Mouse (Mus musculus): Measurements from ENCODE around the gene Spata7.
"Not testable (repeated sequence)": the region's sequence is repeated elsewhere in the genome, so short reads cannot be mapped to it uniquely, and the experiment has no call there.

Spata7 gene

DNA sequence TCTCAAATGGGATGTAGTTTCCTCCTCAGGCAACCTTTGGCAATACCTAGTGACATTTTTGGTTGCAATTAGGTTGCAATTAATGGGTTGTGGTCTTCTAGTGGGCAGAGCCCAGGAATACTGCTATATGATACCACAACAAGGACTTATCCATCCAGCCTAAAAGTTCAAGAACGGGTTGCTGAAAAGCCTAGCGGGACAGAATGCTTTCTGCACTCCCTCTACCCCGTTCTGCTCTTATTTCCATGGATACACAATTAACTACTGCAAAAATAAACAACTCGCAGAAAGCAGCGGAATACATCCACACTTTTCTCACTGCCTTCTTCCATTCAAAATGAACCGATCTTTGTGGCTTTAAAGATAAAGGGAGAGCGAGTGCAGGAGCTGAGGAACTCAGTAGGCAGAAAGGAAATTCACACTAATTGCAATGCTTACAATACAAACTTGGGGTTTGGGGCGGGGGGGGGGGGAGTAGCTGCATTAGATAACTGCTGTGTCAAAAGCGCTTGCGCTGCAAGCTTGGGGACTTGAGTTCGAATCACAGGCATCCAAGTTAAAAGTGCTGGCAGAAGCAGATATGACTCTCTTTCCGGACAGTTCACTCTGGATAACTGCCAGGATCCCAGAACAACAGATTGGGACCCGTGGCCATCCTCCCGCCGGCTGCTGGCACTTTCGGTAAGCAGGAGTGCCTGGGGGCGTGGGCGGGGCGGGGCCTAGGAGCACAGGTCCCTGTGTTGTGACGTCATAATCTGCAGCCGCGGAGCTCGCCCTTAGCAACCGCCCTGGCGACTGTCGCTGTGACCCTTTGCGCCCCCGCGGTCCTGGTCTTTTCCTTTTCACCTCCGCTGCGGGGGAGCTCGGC is at the start of gene Spata7:
Gene Spata7, plus strand, starts transcription at position 766 of the 868 bp plus-strand sequence.
- in situ Hi-C loops (cut with MboI; ENCODE audit: unreplicated experiment in 2 of 2): no loop called here

DNA sequence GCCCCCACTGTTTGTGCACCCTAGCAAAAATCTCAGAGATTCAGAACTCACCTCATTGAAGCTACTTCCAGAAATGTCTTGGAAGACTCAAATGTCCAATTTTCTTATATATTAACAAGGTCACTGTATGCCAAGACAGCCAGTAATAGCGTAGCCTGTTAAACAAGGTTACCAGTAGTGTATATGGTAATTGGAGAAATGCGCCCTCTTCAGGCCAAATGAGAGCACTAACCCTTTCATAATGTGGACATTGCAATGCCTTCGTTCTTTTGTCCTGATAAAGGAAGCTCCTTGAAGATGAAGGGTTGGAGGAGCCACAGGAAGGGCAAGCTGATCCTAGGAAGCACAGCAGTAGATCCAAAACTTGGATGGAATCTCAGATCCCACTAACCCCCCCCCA is 42.7 kb upstream of the Spata7 start:
- in situ Hi-C loops (cut with MboI; ENCODE audit: unreplicated experiment in 2 of 2): loop anchor here (5.0 to 25.0 kb wide), 4 partner anchors 128 to 311 kb away; no protein-coding TSS in a partner anchor

DNA sequence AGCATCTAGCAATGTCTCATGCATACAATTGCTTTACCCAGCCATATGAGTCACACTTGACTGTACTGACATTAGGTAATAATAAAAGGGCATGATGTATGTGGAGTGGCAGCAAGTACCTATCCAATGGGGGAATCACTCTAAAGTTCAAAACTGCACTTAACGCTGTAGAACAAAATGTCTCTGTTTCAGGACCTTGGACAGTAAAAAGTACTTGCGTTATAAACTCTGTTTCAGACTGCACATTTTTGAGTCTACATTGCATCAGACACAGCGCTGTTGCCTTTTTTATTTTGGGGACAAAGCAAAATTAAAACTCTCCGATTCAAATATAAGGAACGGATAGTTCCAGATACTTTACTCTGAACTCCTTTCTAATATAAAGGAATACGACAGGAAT is 39.4 kb upstream of the Spata7 start:
- in situ Hi-C loops (cut with MboI; ENCODE audit: unreplicated experiment in 2 of 2): loop anchor here (5.0 to 25.0 kb wide), 4 partner anchors 131 to 314 kb away; no protein-coding TSS in a partner anchor

DNA sequence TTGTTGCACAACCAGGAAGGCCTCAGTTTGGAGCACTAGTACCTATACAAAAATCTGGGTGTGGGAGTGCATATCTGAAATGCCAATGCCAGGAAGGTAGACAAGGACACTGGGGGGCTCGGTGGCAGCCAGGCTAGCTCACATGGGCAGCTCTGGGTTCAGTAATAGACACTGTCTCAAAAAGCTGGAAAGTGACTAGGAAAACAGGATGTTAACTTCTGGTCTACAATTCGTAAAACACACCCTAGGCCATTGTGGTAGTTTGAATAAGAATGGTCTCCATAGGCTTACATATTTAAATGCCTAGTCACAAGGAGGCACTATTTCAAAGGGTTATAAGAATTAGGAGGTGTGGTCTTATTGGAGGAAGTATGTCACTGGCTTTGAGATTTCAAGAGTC is 36.9 kb upstream of the Spata7 start:
- in situ Hi-C loops (cut with MboI; ENCODE audit: unreplicated experiment in 2 of 2): loop anchor here in 1 of 2 experiments (25.0 kb wide), 1 partner anchor 254 kb away; no protein-coding TSS in a partner anchor

DNA sequence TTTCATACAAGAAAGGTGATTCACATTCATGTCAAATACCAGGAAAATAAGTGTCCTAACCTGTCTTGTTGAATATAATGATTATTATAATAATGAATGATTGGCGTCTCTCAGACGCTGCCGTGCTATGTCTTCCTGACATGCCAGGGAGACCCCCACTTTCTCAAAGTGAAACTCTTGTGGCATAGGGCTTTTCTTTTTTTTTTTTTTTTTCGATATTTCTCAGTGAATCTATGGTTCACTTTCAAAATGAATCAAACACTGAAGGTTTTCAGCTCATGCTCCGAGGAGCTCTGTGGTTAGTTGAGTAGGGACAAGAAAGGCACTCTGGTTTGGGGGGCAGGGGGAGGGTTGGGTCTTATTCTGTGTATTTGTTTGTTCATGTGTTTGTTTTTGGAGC is 27.1 kb upstream of the Spata7 start:
- in situ Hi-C loops (cut with MboI; ENCODE audit: unreplicated experiment in 2 of 2): no loop called here

DNA sequence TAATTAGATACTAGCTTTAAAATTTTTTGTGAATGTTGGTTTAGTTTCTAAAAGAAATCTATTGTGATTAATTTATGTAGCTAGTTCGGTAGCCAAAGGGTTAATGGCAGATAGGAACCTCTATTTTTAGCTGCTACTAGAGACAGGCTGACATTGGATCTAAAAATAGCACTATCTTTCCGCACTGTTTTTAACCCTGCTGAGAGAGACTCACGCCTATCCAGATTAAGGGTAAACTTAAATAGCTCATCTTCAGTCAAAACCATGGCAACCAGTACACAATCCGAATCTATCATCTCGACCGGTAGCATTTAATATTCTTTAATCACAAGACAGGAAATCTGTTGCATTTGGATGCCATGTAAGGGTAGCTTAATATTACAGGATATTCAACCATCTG is 25.8 kb upstream of the Spata7 start:
- in situ Hi-C loops (cut with MboI; ENCODE audit: unreplicated experiment in 2 of 2): no loop called here

DNA sequence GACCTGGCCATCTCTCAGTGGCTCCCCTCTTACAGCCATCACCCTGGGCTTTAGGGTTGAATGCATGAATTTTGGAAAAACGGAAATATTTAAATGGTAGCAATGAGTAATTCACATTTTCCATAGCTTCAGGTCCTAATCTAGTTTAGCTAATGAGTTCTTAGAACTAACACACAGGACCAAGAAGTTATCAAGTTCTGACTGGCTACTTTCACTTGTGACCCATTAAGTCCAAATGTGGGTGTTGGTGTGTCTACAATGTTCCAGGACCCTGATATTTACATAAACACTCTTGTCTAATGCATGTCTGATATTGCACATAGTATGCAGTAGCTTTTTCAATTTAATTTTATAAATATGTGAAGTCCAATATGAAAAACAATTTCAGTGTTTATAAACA is 22.7 kb upstream of the Spata7 start:
- in situ Hi-C loops (cut with MboI; ENCODE audit: unreplicated experiment in 2 of 2): no loop called here

DNA sequence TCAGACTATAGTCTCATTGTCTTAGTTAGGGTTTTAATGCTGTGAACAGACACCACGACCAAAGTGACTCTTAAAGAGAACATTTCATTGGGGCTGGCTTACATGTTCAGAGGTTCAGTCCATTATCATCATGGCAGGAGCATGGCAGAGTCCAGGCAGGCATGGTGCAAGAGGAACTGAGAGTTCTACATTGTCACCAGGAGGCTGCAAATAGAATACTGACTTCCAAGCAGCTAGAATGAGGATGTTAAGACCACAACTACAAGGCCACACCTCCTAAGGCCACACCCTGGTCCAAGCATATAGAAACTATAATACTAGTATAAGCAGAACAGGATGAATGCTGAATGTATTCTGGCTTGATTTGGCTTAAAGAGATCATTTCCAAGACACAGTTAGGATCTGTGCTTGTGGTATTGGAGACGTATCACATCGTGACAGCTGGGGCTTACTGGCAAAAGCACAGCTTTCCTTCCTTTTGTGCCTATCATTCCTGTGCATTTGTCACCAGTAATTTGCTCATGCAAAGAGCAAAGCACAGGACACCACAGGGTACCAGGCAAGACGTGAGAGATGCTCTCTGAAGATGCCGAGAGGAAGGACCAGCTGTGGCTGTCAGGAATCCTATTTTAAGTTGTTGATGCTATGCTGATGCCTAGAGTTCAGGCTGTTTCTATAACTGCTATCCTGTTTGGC is 21.2 kb upstream of the Spata7 start:
- in situ Hi-C loops (cut with MboI; ENCODE audit: unreplicated experiment in 2 of 2): no loop called here

DNA sequence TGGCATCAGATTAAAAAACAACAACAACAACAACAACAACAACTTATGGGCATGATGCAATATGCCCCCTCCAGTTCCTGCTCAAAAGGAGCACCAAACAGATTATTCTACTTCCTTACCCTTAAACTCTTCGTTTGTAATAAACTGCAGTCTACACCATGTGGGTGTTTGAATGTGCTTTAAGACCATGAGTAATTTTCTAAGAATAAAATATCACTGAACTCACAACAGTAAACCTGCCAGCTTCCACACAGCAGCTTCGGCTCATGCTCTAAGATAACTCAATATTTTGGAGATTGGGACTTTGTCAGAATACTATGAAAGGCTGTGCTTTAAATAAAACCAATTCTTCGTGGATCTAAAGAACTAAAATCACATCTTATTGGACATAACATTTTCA is 17.6 kb upstream of the Spata7 start:
- in situ Hi-C loops (cut with MboI; ENCODE audit: unreplicated experiment in 2 of 2): no loop called here

DNA sequence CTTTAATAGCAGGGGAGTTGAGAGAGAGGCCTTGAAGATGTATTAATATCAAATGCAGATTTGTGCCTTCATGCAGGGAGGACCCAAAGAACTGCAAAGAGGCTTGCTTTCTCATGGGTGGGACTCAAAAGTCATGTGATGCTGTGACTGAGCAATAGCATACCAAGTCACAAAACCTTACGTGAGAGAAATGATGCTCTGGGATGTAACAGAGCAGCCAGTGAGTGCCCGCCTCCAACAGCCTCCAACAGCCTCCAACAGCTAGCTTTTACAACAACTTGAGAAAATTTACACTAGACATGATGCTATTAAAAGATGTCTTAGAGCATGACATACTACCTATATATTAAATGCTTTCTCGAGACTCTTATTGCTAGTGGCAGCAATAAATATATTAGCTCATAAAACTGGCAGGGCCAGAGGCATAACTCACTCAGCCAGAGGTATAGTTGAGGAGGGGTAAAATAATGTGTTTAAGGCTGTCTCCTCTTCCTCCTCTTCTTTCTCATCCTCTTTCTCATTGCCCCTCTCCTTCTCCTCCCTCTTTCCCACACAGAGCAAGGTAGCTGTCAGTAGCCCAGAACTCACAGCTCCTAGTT is 12.9 kb upstream of the Spata7 start:
- in situ Hi-C loops (cut with MboI; ENCODE audit: unreplicated experiment in 2 of 2): no loop called here

DNA sequence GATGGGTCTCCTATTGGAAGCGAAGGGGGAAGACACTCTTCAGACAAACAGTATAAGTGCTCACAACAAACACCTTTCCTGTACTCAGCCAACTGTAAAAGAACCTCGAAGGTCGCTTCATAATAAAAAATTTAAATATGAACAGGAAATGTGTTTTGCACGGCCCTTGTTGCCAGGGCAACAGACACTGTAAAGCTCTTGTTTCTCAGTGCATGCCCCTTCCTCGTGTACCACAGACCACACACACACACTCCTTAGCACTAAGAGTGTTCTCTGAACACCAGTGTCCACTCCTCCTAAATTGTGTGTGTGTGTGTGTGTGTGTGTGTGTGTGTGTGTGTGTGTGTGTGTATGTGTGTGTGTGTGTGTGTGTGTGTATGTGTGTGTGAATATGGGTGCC is 12.2 kb upstream of the Spata7 start:
- in situ Hi-C loops (cut with MboI; ENCODE audit: unreplicated experiment in 2 of 2): no loop called here

DNA sequence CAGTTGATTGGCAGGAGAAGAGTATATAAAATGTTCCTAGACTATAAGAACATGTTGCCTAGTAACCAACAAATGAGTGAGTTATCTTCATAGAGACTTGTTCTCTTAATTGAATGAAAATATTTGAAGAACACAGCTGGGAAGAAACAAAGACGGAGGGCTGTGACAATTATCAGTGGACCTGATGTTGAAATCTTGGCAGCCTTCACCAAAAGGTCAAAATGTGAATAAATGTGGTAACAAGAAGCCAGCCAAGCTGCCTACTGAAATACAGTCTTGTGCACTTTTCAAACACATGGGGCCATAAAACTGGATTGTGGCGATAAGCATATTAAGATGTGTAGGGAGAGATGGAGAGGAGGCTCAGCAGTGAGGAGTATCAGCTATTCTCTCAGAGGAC is 8.5 kb upstream of the Spata7 start:
- in situ Hi-C loops (cut with MboI; ENCODE audit: unreplicated experiment in 2 of 2): no loop called here

DNA sequence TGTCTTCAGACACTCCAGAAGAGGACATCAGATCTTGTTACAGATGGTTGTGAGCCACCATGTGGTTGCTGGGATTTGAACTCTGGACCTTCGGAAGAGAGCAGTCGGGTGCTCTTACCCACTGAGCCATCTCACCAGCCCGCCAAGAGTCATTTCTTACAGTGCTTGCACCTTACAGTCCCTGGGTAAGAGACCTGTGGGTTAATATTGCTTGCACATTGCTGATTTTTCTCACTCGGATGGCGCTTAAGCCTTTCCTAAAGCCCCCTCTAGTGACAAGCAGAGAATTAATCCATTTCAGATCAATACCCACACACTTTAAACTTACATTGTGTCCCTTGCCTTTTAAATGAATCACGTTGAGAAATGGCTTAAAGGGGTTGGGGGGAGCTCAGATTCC is 7.0 kb upstream of the Spata7 start:
- in situ Hi-C loops (cut with MboI; ENCODE audit: unreplicated experiment in 2 of 2): not testable (repeated sequence)

DNA sequence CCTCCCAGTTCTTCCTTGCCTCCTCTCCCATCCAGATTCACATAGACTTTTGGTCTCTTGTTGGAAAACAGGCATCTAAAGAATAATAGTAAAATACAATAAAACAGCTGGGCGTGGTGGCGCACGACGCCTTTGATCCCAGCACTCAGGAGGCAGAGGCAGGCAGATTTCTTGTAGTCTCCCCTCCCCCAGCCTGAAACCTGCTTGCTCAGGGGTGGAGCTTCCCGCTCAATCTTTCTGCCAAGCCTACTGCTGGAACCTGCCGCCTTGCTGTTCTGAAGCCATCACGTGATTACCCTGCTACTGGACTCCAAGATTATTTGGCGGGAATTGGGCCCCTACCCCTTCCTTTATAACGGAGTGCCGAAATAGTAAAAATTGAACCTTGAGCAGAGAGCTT is 4.7 kb upstream of the Spata7 start:
- in situ Hi-C loops (cut with MboI; ENCODE audit: unreplicated experiment in 2 of 2): not testable (repeated sequence)

DNA sequence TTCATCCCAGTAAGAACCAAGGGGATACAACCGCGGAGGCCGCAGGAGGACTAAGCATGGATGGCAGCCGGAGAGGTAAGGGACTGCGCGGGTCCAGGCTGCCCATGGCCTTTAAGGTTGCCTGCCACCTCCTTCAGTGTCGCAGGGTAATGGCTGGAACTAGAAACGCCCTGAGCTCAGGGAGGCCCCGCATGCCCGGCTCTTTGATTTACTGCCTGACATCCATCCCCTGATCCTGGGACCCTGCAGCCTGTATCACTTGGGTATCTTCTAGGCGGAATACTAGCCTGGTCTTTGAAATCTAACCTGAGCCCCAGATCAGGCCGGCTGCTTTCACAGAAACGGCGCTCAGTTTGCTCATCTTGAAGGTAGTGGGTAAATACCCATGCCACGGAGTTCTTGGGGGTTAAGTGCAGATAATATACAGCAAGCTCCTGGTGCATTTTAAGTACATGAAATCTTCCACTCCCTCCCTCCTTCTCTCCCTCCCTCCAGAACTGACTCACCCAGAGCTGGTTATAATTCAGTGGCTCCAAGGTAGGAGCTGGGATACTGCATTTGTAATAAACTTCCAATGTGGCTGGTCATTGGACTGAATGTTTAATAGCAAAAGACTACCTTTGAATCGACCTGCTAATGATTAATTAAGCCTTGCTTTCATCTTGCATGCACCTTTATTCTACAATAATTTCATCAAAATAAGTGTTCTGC is 458 bp downstream of the Spata7 start:
- in situ Hi-C loops (cut with MboI; ENCODE audit: unreplicated experiment in 2 of 2): no loop called here

DNA sequence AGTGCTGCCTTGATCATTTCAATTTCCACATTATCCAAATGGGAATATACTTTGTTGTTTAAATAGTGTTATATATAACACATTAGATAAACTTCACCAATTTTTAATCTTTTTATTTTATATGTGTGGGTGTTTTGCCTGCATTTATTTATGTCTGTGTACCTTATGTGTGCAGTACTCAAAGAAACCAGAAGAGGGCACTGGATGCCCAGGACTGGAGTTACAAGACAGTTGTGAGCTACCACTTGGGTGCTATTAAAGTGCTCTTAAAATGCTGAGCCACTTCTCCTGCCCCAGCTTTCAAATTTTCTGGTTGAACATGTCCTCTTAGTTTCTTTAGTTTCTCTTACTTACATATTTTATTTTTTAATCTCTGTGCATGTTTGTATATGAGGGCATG is 16.9 kb downstream of the Spata7 start:
- in situ Hi-C loops (cut with MboI; ENCODE audit: unreplicated experiment in 2 of 2): no loop called here

DNA sequence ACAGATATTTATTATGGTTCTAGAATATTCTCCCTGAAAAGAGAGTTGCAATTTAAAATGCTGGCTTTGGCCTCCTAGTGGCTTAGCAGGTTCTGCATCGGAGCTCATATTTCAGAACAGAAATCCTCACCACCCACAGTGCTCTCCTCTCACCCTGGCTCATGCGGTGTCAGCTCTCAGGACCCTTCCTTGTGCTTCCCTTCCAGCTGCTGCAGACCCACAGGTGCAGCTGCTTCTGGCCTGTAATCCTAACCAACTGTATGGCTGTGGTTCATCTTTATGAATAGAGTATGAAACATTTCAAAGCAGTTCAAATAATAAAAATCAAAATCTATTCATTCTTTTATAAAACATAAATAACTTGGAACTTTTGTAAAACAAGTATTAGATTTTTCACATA is 28.9 kb downstream of the Spata7 start:
- in situ Hi-C loops (cut with MboI; ENCODE audit: unreplicated experiment in 2 of 2): loop anchor here in 1 of 2 experiments (25.0 kb wide), 1 partner anchor 430 kb away; no protein-coding TSS in a partner anchor

DNA sequence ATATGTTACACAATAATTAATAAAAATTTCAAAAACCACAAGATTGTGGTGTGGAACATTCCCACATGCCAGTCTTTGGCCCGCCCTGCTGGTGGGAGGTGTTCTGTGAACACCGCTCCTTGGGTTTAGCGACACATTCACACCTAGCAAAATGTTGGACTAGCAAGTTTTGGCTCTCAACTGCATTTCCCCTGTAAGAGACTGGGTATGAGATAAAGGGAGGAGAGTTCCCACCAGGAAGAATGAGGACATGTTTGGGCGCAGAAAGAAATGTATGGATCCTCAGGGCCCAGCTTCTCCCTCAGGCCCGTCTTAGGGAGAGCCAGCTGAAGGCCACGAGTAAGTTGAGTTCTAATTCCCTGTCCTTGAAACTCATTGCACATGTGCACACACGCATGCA is 34.7 kb downstream of the Spata7 start:
- in situ Hi-C loops (cut with MboI; ENCODE audit: unreplicated experiment in 2 of 2): loop anchor here in 1 of 2 experiments (25.0 kb wide), 1 partner anchor 425 kb away; no protein-coding TSS in a partner anchor

DNA sequence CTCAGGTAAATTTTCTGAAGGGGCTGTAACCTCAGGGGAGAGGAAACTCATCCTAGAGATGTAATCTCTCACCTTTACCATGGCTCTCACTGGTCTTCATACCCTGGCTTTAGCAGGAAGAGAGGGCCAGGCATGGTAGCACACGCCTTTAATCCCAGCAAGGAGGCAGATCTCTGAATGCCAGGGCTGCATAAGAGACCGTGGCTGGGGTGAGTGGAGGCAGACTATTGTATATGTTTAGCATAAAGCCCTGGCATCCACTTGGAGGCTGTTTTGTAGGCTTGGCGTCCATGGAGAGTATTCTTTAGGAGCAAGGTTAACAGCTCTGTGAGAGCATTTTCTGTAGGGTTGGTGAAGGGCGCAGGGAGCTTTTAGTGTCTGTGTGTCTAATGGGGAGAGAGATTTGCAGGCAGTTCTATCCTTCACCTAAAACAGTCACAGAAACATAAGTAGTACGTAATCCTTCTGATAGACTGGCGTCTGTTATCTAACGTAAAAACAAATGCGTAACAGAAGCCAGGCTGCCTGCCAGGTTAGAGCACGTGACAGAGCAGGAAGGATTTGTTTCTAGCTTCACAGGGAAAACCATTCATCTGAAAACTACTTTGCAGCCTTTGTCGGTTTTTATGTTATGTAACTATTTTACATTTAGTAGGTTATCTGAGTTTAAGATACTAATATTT is 40.3 kb downstream of the Spata7 start:
- in situ Hi-C loops (cut with MboI; ENCODE audit: unreplicated experiment in 2 of 2): loop anchor here in 1 of 2 experiments (25.0 kb wide), 1 partner anchor 419 kb away; no protein-coding TSS in a partner anchor

DNA sequence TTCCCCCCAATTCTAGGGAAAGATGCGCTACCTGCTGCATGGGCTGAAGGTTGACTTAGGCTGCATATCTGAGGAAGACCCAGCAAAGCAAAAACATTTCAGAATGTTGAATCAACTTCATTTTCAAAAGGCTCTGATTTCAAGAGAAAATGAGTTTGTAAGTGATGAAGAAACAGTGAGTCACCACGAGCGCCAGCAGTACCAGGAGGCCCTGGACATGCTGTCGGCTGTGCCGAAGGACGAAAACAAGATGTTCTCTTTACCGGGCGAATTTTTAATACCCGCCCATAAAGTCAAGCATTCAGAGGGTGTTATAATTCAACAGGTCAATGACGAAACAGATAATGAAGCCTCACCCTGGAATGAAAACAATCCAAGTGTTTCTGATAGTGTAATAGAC is 41.1 kb downstream of the Spata7 start:
- in situ Hi-C loops (cut with MboI; ENCODE audit: unreplicated experiment in 2 of 2): loop anchor here in 1 of 2 experiments (25.0 kb wide), 1 partner anchor 418 kb away; no protein-coding TSS in a partner anchor

All from v-Abl transformed pro-B cells (cell line).